In genomic region chr7:28338108-28338998, GRCm38 (mm10) we compare ENCODE assay signal across 8 mouse cellular contexts. TPM values are rescaled to one million over a fixed set of nuclear protein-coding genes. Genes with fewer than 3 reads are reported as not detected.
DNase-seq lines count a peak whose midpoint lies in the region; ATAC-seq lines count a peak whose summit lies in the region.

TSS of gene Supt5 (minus strand) at chr7:28338746.

- ATAC-seq in hindbrain, embryonic 15.5 days (ENCODE audit: low FRiP score, low read depth) = peak; percentile 99

- peak within 1 kb of the TSS; percentile 89 for H3K9ac ChIP-seq in hindbrain, embryonic 15.5 days

- peak within 1 kb of the TSS; percentile 84 for H3K27ac ChIP-seq in hindbrain, embryonic 15.5 days (replicated peaks)

- H3K4me1 ChIP-seq in hindbrain, embryonic 15.5 days (replicated peaks) = peaks cover 25% of the 10 kb centered on the region

- H3K4me3 ChIP-seq in hindbrain, embryonic 15.5 days = peak within 1 kb of the TSS; percentile 79

- no peaks in the 10 kb centered on the region for H3K9me3 ChIP-seq in hindbrain, embryonic 15.5 days

- DNase-seq in T-cell, adult 2 months (ENCODE audit: low spot score) = peak; percentile 97
- DNase-seq in cerebellum, postnatal 36 days = peak; percentile 95 to 96
- peak; percentile 95 to 97 for DNase-seq in frontal cortex, postnatal 36 days (ENCODE audit: low spot score in 2 of 2)
- DNase-seq in left cerebral cortex, adult 11 months (ENCODE audit: low spot score) = peak; percentile 95
- peak; percentile 98 to 99 for DNase-seq in lung, postnatal 4 days
- DNase-seq in retina, postnatal 7 days (ENCODE audit: low read depth, low spot score) = peak; percentile 97
- peak; percentile 90 for DNase-seq in urinary bladder, adult 2 months (ENCODE audit: low spot score)

- H3K36me3 ChIP-seq in hindbrain, embryonic 15.5 days = 0 out of 2 replicates have a peak, but pooled peaks cover 3% of the 10 kb centered on the region

- under 1% methylated on average over 77 of the region's 77 CpGs for WGBS in hindbrain, embryonic 15.5 days

- H3K4me2 ChIP-seq in hindbrain, embryonic 15.5 days = peak within 1 kb of the TSS; percentile 61

- no peaks in the 10 kb centered on the region for H3K27me3 ChIP-seq in hindbrain, embryonic 15.5 days

RNA-seq across cellular contexts. Expression of gene Supt5, which starts in this region (rescaled TPM):
- polyA plus RNA-seq in hindbrain, embryonic 15.5 days (2015; fragmentation: Nextera tagmentation; extraction: Ambion mirVana) = 94.0 and 104 TPM in 2 replicates
- polyA plus RNA-seq in urinary bladder, adult 2 months (2012; rRNA removed) = 60.7 and 72.5 TPM in 2 replicates

Comparison
In these comparisons a context has a peak if more than half of its experiments do, and no peak if none do; other contexts are left out.
1. Peak in every context shown above with its lines: DNase-seq, ATAC-seq, H3K4me3 ChIP-seq and H3K27ac ChIP-seq.